Mouse (Mus musculus): ENCODE measurements around the gene Srp54a.
"Not testable (repeated sequence)": the region's sequence is repeated elsewhere in the genome, so short reads cannot be mapped to it uniquely, and the experiment has no call there.

Srp54a gene

DNA sequence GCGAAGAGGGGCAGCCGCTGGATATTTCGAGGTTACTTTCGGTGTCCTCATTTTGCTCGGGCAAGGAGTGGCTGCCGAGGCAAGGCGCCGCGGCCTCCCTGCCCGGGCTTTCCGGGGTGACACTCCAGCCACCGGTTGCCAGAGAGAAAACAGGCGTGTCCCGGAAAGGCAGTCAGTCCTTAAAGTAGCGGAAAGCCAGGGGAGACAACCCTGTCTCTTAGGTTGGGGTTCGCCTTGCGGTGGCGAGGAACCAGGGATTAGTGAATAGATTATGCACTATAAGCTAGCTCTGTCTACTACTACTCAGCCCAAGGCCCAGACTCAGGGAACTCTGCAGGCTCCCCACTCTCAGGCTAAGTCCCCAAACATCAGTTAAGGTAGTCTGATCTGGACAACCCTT, 44.7 kb downstream of the Srp54a start:
- not testable (repeated sequence) for DNase-seq (ENCODE audit: low read depth, low spot score)

DNA sequence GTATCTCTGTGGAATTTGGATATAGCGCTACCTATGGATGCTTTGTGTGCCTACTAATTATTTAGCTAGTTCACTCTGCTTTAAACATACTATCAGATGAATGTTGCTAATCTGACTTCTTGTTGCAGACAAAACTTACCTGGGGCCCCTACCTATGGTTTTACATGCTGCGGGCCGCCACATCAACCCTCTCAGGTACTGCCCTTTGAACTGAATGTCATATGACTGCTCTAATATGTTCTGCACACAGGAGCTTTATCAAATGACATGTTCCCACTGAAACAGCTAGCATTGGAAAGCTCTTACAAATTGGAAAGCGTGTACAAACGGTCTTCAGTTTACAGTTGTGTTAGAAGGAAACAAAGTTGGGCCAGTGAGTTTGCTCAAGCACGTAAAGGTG, 55.5 kb downstream of the Srp54a start:
- DNase-seq (ENCODE audit: low read depth, low spot score) = not testable (repeated sequence)

DNA sequence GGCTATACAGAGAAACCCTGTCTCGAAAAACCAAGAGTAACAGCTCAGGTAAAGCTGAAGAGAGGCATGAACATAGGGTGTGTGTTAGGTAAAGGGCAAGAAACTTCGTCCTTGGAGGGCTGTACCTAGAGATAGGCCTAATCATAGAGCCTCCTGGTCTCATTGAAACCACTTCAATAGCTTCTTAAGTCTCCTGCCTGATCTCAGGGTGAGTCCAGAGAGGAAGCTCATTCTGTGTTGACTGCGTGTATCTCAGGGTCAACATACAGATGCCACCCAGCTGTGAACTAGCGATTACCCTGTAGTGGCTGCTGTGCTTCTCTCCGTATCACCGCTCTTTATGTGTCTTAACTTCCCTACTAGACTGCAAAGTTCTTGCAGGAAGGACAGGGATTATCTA, 57.8 kb downstream of the Srp54a start:
- not testable (repeated sequence) for DNase-seq (ENCODE audit: low read depth, low spot score)

DNA sequence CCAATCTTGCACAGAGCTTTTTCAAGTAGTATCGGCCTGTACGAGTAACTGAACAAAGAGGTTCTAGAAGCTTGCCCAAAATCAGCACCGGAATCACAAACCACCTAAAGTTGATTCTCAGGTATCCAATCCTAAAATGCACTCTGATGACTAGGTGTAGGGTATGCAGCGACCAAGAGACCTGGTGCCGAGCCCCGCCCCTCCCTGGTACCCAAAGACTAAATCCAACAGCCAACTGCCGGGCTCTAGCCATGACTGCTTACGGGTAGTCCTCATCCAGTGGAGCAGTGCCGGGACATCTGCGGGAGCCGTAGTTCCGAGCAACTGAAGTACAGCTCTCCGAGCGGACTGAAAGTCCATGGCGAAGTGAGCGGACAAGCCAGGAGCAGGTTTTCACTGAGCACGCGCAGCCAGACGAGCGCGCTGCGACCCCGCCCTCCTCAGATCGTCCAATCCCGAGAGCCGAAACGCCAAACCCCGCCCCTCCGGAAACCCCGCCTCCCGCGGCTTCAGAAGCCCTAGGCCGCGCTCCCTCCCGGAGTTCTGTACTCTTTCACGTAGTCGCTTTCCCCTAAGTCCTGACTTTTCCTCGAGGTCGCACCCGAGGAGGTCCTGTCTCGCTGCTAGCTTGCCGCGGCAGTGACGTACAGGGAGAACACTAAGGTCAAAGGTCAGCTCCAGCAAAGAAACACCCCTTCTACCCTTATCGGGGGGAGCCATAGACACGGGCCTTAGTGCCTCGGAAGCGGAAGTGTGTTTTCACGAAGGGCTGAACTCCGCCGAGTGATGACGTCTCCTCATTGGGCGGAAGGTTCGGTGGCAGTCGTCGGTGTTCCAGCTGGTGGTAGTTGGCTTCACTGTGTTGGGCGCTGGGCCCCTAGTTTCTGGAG, 74.7 kb downstream of the Srp54a start, which contains the start of gene Srp54b:
Srp54b (plus strand) TSS at position 546 of the 890 bp plus-strand sequence.
- not testable (repeated sequence) for DNase-seq (ENCODE audit: low read depth, low spot score)

DNA sequence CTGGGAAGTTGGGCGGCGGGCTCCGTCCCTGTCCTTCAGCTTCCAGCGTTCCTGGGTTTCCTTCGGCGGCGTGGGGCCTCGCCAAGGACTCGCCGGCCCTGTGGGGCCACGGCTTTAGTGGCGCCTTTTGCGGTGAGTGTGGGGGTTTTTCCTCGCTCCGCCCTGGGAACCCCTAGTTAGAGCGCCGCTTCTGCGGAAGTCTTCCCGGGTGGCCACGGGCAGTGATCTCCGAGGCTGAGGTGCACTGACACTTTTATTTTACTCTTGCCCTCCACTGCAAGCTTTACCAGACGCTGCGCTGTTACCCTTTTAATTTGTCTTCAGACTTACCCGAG, 75.4 kb downstream of the Srp54a start:
- DNase-seq (ENCODE audit: low read depth, low spot score) = not testable (repeated sequence)

Measured in brain, embryonic 18.5 days (tissue).